Mouse (Mus musculus) stomach, embryonic 14.5 days (tissue): ENCODE results near the gene Dhx40. TPM values are rescaled to one million over a fixed set of nuclear protein-coding genes. Genes with fewer than 3 reads are reported as not detected.
A peak's percentile ranks its signal among the peaks of the same experiment; 100 is the strongest.

ENCODE experiments used
- ATAC-seq: fragments of 200-750 bp; cut with Nextera tagmentation; 2 replicates; pipeline ENCODE4 v1.8.0; 2017; ENCODE audit warnings: low read depth, moderate TSS enrichment; ENCODE audit not compliant: insufficient number of reproducible peaks, insufficient read depth, low FRiP score
- H3K27ac ChIP-seq: fragments of 300-500 bp; sonication (generic); 2 replicates; pipeline ENCODE4 v1.5.1; 2014; ENCODE audit warnings: mild to moderate bottlenecking, low read length, moderate library complexity, mixed read lengths
- H3K27me3 ChIP-seq: fragments of 300-500 bp; sonication (generic); 2 replicates; pipeline ENCODE4 v1.6.1; 2014; ENCODE audit warnings: low read length, control low read depth, mixed read lengths; ENCODE audit not compliant: control insufficient read depth, insufficient read depth
- H3K36me3 ChIP-seq: fragments of 300-500 bp; sonication (generic); 2 replicates; pipeline ENCODE4 v1.6.1; 2014; ENCODE audit warnings: mild to moderate bottlenecking, control low read depth, low read length, moderate library complexity, mixed read lengths; ENCODE audit not compliant: control insufficient read depth, insufficient read depth
- H3K4me1 ChIP-seq: fragments of 300-500 bp; sonication (generic); 2 replicates; pipeline ENCODE4 v1.6.1; 2014; ENCODE audit warnings: low read length, control low read depth, mixed read lengths; ENCODE audit not compliant: control insufficient read depth, insufficient read depth
- H3K4me2 ChIP-seq: fragments of 300-500 bp; sonication (generic); replicated peaks from 2 replicates; pipeline ENCODE4 v1.6.1; 2014; ENCODE audit warnings: low read depth, low read length, control low read depth
- H3K4me3 ChIP-seq: fragments of 300-500 bp; sonication (generic); 2 replicates; pipeline ENCODE4 v1.5.1; 2014; ENCODE audit warnings: low read depth, low read length, control low read depth
- H3K9ac ChIP-seq: fragments of 300-500 bp; sonication (generic); replicated peaks from 2 replicates; pipeline ENCODE4 v1.6.1; 2014; ENCODE audit warnings: low read depth, mild to moderate bottlenecking, control low read depth, low read length, moderate library complexity, mixed read lengths
- H3K9me3 ChIP-seq: fragments of 300-500 bp; sonication (generic); 2 replicates; pipeline ENCODE4 v1.6.1; 2016; ENCODE audit warnings: low read depth, low read length, control low read depth; ENCODE audit not compliant: control insufficient read depth
- WGBS: fragments of 180-500 bp; shearing (Covaris S2); extraction: QIAGEN DNeasy Blood & Tissue Kit; methylation state at CpG from one replicate; pipeline ENCODE4 v1.1.7; 2014; 5-methylcytosine and 5-hydroxymethylcytosine counted together
- polyA plus RNA-seq: library from polyadenylated mRNA; unstranded; fragments of >200 nt; fragmentation: Nextera tagmentation; extraction: Ambion mirVana; gene quantifications from 2 replicates; pipeline ENCODE4 v1.2.1, GENCODE M21; 2014

The Dhx40 gene
- polyA plus RNA-seq, result 22.6 and 24.8 TPM in 2 replicates

DNA sequence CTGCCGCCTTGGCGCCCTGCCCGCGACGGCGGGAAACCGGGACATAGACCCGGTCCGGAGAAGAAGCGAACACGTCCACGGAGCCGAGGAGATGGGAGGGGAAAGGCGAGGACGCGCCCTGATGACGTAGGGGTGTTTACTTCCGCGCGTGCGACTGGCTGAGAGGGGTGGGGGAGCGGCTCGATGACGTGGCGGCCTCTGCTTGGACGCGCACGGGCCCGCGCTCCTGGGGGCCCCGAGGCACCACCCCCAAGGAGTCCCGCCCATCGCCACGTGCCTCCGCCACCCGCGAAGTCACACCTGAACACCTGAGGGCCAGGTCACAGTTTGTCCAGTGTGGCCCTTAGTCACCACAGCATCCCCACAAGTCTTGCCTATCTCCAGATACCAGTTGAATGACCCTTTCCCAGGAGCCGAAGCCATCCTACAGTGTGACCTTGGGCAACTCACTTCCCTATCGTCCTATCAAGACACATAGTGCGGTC lies at the start of gene Dhx40:
Dhx40 (minus strand) TSS at position 242 of the 485 bp plus-strand sequence.
- WGBS, result 6% methylated on average over 39 of the region's 40 CpGs
- Histone ChIP-seq H3K4me3 (peak within 1 kb of the TSS; percentile 72), H3K27ac (peak within 1 kb of the TSS; percentile 24; the same call in 1 of the 2 replicates), H3K9ac (peak within 1 kb of the TSS; percentile 39), H3K36me3 (peaks cover 7% of the 10 kb centered on the region; the same call in 1 of the 2 replicates), H3K27me3 (no peaks in the 10 kb centered on the region), H3K4me2 (peak within 1 kb of the TSS; percentile 81), H3K4me1 (no peaks in the 10 kb centered on the region), H3K9me3 (no peaks in the 10 kb centered on the region)
- peak; percentile 93 for ATAC-seq

DNA sequence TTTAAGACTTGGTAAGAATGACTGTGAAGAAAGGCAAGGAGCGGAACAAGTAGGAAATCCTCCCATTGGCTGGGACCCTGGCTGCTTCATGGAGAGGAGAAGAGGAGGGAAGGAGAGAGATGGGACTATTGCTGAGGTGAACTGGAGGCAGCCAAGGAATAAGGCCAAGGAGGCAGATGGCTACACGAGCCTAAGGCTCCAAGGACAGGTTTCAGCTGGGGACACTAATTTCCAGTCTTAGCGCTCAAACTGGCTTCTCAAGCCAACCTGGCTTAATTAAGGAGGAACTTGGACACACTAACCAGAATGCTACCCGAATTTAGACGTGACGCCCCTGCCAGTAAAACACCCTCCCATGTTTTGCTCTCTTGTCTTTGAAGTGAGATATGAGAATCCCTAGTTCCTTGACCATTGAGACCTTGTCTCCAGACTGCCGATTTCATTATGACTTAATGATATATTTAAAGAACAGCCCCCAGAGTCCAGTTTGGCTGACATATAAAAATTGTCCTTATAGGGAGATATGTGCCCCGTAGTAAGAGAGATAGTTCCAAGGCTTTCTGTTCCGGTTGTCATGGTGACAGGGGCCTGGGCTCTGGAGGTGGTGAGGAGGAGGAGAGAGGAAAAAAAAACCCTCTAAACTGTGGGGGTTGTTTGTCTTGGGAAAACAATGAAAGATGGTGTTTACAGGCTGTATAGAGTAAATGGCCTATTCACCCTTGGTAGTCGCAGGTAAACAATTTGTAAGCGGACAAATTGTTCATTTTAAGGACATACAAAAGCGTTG lies 48.3 kb upstream of the Dhx40 start:
- Histone ChIP-seq H3K4me1 (peaks cover 28% of the 10 kb centered on the region), H3K36me3 (no peaks in the 10 kb centered on the region), H3K9me3 (no peaks in the 10 kb centered on the region), H3K27me3 (no peaks in the 10 kb centered on the region), H3K9ac (no peak overlapping the region), H3K4me2 (no peak overlapping the region), H3K4me3 (no peak overlapping the region), H3K27ac (no peak overlapping the region)
- no peak for ATAC-seq
- WGBS, result 73% methylated on average over 12 of the region's 12 CpGs

DNA sequence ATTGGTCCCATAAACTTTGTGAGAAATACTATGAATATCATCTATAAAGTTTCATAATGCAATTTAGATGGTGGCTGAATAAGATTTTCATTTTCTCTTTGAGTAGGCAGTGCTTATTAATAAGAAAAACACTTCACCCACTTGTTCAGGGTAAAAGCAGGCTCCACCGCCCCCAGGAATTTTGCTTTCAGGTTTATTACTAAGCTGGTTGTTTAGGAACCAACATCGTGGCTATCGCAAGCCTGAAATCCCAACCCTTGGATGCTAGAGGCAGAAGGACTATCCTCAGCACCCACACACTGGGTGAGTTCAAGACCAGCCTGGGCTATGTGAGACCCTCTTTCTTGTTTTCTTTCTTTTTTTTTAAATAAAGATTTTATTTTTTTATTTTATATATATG lies 45.5 kb upstream of the Dhx40 start:
- no peaks in the 10 kb centered on the region for H3K27me3 ChIP-seq
- ATAC-seq, result no peak
- H3K4me3 ChIP-seq, result no peak overlapping the region
- peaks cover 15% of the 10 kb centered on the region for H3K4me1 ChIP-seq
- H3K27ac ChIP-seq, result peak overlapping the region; percentile 48; the same call in 1 of the 2 replicates
- H3K4me2 ChIP-seq, result no peak overlapping the region
- H3K9ac ChIP-seq, result no peak overlapping the region
- no peaks in the 10 kb centered on the region for H3K36me3 ChIP-seq
- 61% methylated on average over 3 of the region's 3 CpGs for WGBS
- no peaks in the 10 kb centered on the region for H3K9me3 ChIP-seq

DNA sequence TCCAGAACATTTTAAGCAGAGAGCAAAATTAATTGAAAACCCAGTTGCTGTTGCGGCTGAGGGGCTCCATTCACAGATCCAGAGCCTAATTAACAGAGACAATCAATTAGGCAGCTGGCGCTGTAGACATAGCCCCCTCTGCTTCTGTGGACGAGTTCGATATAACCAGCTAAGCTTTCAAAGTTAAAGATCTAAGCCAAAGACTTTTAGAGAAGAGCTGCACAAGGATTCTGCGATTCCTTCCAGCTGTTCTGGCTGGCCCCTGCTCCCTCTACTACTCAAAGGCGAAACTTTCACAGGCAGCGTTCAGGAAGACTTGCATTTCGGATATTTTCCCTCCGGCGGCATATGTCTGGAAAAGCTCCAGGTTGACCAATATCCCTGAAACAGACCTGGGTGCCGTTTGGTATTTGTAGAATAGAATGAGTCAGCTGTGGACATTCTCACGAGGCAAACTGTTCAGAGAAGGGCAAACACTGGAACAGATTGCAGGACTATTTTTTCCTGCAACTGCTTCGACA lies 45.0 kb upstream of the Dhx40 start:
- 13% methylated on average over 13 of the region's 13 CpGs for WGBS
- Histone ChIP-seq H3K4me1 (peaks cover 15% of the 10 kb centered on the region), H3K4me3 (no peak overlapping the region), H3K9me3 (no peaks in the 10 kb centered on the region), H3K27ac (peak overlapping the region; percentile 48; the same call in 1 of the 2 replicates), H3K27me3 (no peaks in the 10 kb centered on the region), H3K36me3 (no peaks in the 10 kb centered on the region), H3K9ac (no peak overlapping the region), H3K4me2 (peak overlapping the region; percentile 15)
- no peak for ATAC-seq

DNA sequence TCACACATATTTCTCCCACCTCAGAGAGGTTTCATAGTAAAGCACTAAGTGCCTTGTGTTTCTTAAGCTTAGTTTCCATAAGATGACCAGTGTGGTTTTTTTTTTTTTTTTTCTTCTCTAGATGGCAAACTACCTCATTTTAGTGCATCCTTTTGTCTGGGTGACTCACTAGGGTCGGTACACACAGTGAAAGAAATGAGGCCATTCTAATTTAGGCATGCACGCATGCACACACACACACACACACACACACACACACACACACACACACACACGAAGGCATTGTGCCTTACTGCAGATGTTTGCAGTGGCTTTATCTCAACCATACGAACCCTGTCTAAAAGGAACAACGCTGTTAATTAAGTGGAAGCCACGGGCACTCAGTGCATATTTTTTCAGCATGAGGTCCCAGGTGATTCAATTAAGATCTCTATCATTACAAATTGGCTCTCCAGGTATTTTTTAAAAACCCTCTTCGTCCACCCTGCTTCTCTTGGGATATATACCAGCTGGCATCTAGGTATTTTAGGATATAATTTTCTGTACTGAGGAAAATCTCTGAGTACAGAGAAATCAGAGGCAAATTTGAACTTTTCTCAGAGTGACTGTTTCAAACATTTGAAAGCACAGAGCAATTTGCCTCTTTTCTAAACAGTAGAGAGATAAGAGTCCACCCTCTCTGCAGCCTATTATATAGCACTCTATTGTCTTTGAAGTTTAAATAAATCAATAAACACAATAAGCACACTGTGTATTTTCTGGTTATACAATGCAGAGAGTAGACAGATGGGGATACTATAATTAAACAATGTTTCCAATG lies 44.4 kb upstream of the Dhx40 start:
- H3K9ac ChIP-seq, result no peak overlapping the region
- H3K4me3 ChIP-seq, result no peak overlapping the region
- ATAC-seq, result no peak
- peaks cover 15% of the 10 kb centered on the region for H3K4me1 ChIP-seq
- 16% methylated on average over 7 of the region's 7 CpGs for WGBS
- peak overlapping the region; percentile 15 for H3K4me2 ChIP-seq
- no peaks in the 10 kb centered on the region for H3K9me3 ChIP-seq
- peak overlapping the region; percentile 48; the same call in 1 of the 2 replicates for H3K27ac ChIP-seq
- H3K27me3 ChIP-seq, result no peaks in the 10 kb centered on the region
- no peaks in the 10 kb centered on the region for H3K36me3 ChIP-seq

DNA sequence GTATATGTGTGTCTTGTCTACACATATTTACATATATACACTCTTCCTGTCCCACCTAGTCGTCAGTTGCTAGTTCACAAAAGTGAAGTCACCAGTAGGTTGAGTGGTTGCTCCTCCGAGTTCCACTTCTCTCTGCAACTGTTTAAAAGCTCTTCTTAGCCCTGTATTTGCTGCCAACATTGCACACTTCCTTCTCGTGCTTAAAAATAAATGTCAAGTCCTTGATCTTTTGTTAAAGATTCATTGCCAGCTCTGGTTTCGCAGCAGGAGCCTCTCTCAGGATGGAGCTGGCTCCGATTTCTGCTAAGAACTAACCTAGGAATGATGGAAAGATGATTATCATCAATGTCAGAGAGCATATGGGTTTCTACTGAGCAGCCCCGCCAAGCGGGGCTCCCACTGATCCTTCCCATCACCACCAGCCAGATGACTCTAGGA lies 43.7 kb upstream of the Dhx40 start:
- Histone ChIP-seq H3K4me3 (no peak overlapping the region), H3K4me2 (no peak overlapping the region), H3K36me3 (no peaks in the 10 kb centered on the region), H3K27me3 (no peaks in the 10 kb centered on the region), H3K4me1 (peaks cover 15% of the 10 kb centered on the region), H3K9me3 (no peaks in the 10 kb centered on the region), H3K27ac (peak overlapping the region; percentile 36; the same call in 1 of the 2 replicates), H3K9ac (no peak overlapping the region)
- WGBS, result 24% methylated on average over 7 of the region's 7 CpGs
- ATAC-seq, result no peak

DNA sequence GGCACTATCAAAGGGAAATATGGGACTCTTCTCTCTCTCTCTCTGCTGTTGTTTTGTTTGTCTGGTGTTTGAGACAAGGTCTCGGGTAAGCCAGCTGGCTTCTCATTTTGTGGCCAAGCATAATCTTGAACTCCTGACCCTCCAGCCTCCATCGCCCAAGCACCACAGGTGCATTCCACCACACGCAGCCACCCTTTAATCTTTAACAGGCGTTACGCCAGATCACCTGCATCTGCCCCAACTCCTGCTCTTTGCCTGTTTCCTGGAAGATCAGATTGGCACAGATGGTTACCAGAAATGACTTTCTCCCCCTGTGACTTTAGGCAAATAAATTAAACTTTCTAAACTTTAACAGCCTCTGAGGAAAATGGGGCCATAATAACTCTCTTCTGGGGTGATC lies 36.3 kb upstream of the Dhx40 start:
- Histone ChIP-seq H3K27ac (no peak overlapping the region), H3K9ac (no peak overlapping the region)
- 67% methylated on average over 5 of the region's 5 CpGs for WGBS

DNA sequence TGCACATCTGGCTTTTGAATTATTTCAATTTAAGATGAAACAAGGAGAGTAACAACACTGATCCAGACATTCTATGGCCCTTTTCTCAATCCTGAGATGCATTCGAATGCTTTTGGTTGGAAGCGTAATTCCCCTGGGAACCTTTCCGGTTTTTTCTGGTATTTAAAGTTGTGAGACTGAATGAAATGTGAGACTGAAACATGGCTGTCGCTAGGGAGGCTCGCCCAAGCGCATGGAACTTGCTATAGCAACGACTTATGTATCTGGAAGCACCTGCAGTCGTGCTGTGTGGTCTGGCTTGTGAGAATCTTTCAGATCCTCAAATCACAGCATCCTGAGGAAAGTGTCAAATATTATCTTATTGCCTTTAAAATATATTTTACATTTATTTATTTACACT lies 33.7 kb upstream of the Dhx40 start:
- Histone ChIP-seq H3K4me1 (peaks cover 9% of the 10 kb centered on the region; the same call in 1 of the 2 replicates), H3K4me3 (no peak overlapping the region), H3K9ac (no peak overlapping the region), H3K27me3 (no peaks in the 10 kb centered on the region), H3K36me3 (no peaks in the 10 kb centered on the region), H3K4me2 (no peak overlapping the region), H3K27ac (no peak overlapping the region; the same call in 1 of the 2 replicates), H3K9me3 (no peaks in the 10 kb centered on the region)
- 77% methylated on average over 8 of the region's 8 CpGs for WGBS
- ATAC-seq, result no peak

More for the DNA sequence above, 36.3 kb upstream of the Dhx40 start:
- Histone ChIP-seq H3K36me3 (no peaks in the 10 kb centered on the region), H3K9me3 (no peaks in the 10 kb centered on the region), H3K27me3 (no peaks in the 10 kb centered on the region), H3K4me3 (no peak overlapping the region), H3K4me2 (no peak overlapping the region), H3K4me1 (peaks cover 9% of the 10 kb centered on the region; the same call in 1 of the 2 replicates)
- ATAC-seq, result no peak
